Mouse (Mus musculus): Measurements from ENCODE around the gene Cs.

GRCm38 (mm10) chr10:128377222-128377939, 39.8 kb downstream of the Cs start:
- TF ChIP-seq MAX (IDR thresholded peaks at IDR 0.05) = no peak
- TF ChIP-seq MYOD1 (IDR thresholded peaks at IDR 0.05; ENCODE audit: control insufficient read depth, insufficient read length, low read depth) = no peak
- TF ChIP-seq CTCF (IDR thresholded peaks at IDR 0.05; ENCODE audit: control insufficient read depth, insufficient read depth, insufficient read length) = no peak
